Mouse (Mus musculus): ENCODE data around the gene Rnf215. TPM values are rescaled to one million over a fixed set of nuclear protein-coding genes. Genes with fewer than 3 reads are reported as not detected.

Rnf215 gene
- polyA plus RNA-seq (2014; fragmentation: Illumina TruSeq; extraction: RNeasy Lipid Tissue Mini Kit (QIAGEN cat#74804); ENCODE audit: insufficient read depth, low read depth, low replicate concordance) = 33.5 TPM

DNA sequence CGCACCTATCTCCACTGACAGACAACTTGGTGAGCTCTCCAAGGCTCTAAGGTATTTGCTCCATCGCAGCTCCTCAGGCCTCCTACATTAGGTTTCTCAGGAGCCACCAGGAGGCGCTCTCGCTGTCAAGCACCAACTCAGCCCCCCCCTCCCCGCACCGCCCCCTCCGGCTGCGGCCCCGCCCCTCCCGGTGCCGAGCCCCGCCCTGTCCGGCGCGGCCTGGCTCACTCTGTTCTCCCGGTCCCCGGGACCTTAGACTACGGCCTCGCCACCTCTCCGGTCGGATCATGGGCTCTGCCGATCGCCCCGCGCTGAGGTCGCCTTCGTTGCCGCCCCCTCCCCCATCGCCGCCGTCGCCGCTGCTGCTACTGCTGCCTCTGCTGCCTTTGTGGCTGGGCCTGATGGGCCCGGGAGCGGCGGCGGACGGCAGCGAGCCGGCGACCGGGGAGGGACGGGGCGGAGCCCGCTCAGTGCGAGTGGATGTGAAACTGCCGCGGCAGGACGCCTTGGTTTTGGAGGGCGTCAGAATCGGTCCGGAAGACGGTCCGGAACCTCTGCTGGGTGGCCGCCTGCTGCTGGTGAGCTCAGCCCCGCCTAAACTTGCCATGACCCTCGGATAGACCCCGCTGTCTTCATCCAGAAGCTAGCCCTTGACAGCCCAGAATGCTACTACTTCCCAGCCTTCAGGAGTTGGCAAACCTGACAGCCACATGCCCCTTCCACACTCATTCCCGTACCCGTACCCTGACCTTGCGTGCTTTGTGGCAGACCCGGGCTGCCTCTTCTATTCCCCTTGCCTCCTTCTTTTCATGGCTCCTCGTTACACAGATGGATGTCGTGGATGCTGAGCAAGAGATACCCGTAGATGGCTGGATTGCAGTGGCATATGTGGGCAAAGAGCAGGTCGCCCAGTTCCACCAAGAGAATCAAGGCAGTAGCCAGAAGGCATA lies at the start of gene Rnf215:
TSS of gene Rnf215 (plus strand) at position 217 of the 950 bp plus-strand sequence.

DNA sequence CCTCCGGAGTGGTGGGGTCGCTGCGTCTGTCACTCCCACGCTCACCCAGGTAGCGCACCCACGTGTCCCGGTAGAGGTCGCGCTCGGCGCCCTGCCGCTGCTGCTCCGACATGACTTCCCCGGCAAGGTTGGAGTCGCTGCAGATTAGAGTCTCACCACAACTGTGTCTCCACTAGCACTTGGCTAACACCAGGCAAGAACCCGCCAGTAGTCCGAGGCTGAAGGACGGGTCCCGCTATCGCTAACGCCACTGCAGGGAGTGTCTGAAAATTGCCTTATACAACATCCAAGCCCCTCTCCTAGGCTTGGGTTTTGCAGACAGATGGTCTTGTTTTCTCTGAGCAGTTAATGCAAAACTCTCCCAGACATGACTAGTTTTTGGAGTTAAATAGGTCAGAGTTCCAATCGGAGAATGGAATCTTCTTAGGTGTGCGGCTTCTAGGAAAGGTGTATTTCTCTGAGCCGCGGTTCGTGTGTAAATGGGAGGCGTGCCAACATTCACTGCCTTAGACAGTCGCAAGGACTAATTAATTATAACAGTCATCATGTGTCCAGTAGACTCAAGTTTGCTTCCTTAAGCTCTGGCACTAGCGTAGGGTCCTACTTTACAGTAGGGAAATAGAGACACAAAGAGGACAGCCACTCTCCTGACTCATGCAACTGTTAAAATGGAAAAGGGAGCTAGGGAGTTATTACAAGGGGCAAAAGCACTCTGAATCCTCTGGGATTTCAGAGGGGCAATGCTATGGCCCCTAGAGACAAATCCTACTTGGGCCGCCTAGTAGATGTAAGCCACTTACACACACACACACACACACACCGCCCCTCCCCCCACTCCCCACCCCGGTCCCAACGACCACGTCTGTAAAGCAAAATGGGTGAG lies 39.6 kb upstream of the Rnf215 start, which contains the start of gene Mtfp1:
TSS of gene Mtfp1 (minus strand) at position 275 of the 883 bp plus-strand sequence.

DNA sequence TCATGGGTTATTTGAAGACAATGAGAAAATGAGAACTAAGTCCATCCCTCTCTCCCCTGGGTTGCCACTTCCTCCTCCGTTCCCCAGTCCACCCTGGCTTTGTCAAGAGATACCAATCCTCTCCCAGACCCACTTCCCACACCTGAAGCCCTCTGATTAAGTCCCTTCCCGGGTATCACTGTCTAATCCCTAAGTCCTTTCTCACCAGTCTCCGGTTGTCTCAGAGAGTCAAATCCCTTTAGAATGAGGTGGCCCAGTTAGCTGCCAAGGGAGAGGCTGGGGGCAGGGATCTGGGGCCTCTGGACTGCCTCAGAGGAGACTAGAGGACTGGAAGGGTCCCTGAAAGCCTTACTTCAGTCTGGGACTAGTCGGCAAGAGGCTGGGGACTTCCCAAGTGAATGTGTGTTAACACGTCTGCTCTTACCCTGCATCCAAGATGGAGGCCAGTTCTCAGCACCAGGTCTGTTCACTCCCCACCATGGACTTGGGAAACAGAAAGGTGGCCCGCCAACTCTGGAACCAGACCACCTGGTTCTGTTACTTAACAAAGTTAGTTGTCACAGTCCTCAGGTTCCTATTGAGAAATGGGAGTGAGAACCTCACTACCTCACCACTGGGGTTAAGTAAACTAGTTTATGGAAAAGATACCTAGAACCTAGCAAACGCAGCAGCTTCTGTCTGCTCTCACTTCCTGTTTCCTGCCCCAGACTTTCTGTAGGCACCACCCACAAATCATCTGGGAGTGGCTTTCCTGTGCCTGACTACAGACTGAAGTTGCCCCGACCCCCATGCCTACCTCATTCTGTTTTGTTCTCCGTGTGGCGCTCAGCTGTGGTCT lies 12.0 kb upstream of the Rnf215 start, which contains the start of gene Sec14l2:
TSS of gene Sec14l2 (minus strand) at position 674 of the 838 bp plus-strand sequence.

DNA sequence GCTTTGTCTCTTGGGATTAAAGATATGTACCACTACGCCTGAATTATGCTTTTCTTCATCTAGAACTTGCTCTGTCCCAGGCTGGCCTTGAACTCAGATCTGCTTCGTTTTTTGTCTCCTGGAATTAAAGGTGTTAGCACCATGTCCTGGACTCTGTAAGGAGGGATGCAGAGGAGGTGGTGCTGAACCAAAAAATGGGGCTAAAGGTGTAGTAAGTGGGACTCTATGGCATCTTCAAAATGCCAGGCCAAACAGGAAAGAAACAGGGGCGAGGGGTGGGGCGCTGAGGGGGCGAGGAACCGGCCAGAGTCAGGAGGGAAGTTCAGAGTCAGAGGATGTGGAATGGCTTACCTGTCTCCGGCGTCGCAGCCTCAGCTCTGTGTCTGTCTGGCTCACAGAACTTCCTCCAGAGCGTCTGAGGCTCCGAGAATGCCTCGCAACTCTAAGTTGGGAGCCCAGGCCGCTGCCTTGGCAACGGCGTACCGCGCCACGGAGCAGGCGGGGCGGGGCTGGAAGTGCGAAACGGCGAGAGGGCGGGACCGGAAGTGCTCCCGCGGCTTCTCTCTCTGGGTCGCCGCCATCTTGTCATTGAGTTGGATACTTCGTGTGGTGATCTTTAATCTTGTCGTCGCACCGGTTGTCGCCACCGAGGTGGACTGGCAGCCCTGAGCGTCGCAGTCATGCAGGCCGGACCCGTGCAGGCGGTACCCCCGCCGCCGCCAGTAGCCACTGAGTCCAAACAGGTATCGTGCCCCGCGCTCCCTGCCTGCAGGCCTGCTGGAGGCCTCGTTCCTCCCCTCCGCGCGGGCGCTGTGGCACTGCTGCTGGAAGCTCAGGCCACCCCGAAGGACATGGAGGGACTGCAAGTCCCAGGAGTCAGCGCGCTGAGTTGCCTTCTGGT lies 25.1 kb downstream of the Rnf215 start, which contains the start of the genes Ccdc157 and Sf3a1:
TSS of gene Ccdc157 (minus strand) at position 486 of the 901 bp plus-strand sequence.
TSS of gene Sf3a1 (plus strand) at position 543 of the 901 bp plus-strand sequence.

DNA sequence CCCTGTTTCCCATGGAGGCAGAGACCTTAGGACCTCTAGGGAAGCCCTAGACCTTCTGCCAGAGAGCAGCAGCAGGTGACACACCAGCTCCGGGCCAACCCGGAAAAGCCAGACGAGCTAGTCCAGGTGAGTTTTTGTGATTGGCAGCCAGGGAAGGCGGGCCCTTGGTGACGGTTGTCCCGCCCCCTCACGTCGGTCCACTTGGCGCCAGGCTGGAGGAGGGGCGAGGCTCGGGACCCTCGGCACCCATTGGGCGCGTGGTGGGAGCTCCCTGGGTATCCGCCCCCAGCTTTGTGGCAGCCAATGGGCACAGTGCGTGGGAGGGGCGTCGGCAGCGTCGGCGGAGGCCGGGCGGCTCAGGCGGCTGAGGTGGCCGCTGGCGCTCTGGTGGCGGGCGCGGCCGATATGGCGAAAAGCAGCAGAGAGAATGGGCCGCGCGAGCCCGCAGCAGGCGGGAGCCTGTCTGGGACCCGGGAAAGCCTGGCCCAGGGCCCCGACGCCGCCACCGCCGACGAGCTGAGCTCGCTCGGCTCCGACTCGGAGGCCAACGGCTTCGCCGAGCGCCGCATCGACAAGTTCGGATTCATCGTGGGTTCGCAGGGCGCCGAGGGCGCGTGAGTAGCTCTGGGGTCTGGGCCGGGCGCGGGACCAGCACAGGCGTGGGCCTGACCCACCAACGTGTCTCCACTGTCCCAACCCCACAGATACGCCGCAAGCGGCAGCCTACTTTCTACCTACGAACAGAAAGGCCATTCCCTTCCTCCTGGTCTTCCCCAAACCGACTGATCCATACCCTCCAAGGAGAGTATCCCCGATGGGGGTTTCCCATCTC lies 51.7 kb downstream of the Rnf215 start, which contains the start of gene Tbc1d10a:
TSS of gene Tbc1d10a (plus strand) at position 304 of the 832 bp plus-strand sequence.

Other genes starting within 250 kb of the Rnf215 start
- 0.45 TPM for gene 4921536K21Rik, start 240.1 kb upstream of the Rnf215 start, polyA plus RNA-seq (2014; fragmentation: Illumina TruSeq; extraction: RNeasy Lipid Tissue Mini Kit (QIAGEN cat#74804); ENCODE audit: insufficient read depth, low read depth, low replicate concordance)
- 5.1 TPM for gene Dusp18, start 240.0 kb upstream of the Rnf215 start, polyA plus RNA-seq (2014; fragmentation: Illumina TruSeq; extraction: RNeasy Lipid Tissue Mini Kit (QIAGEN cat#74804); ENCODE audit: insufficient read depth, low read depth, low replicate concordance)
- 12.5 TPM for gene Slc35e4, start 220.5 kb upstream of the Rnf215 start, polyA plus RNA-seq (2014; fragmentation: Illumina TruSeq; extraction: RNeasy Lipid Tissue Mini Kit (QIAGEN cat#74804); ENCODE audit: insufficient read depth, low read depth, low replicate concordance)
- 145 TPM for gene Tcn2, start 203.0 kb upstream of the Rnf215 start, polyA plus RNA-seq (2014; fragmentation: Illumina TruSeq; extraction: RNeasy Lipid Tissue Mini Kit (QIAGEN cat#74804); ENCODE audit: insufficient read depth, low read depth, low replicate concordance)
- gene Pes1, start 171.2 kb upstream of the Rnf215 start, polyA plus RNA-seq (2014; fragmentation: Illumina TruSeq; extraction: RNeasy Lipid Tissue Mini Kit (QIAGEN cat#74804); ENCODE audit: insufficient read depth, low read depth, low replicate concordance) = 27.9 TPM
- gene 4930556J24Rik, start 158.4 kb upstream of the Rnf215 start, polyA plus RNA-seq (2014; fragmentation: Illumina TruSeq; extraction: RNeasy Lipid Tissue Mini Kit (QIAGEN cat#74804); ENCODE audit: insufficient read depth, low read depth, low replicate concordance) = not detected
- gene Gal3st1, start 151.6 kb upstream of the Rnf215 start, polyA plus RNA-seq (2014; fragmentation: Illumina TruSeq; extraction: RNeasy Lipid Tissue Mini Kit (QIAGEN cat#74804); ENCODE audit: insufficient read depth, low read depth, low replicate concordance) = 6.6 TPM
- gene Sec14l4, start 103.7 kb upstream of the Rnf215 start, polyA plus RNA-seq (2014; fragmentation: Illumina TruSeq; extraction: RNeasy Lipid Tissue Mini Kit (QIAGEN cat#74804); ENCODE audit: insufficient read depth, low read depth, low replicate concordance) = 21.4 TPM
- gene Sec14l3, start 70.4 kb upstream of the Rnf215 start, polyA plus RNA-seq (2014; fragmentation: Illumina TruSeq; extraction: RNeasy Lipid Tissue Mini Kit (QIAGEN cat#74804); ENCODE audit: insufficient read depth, low read depth, low replicate concordance) = 340 TPM
- 9.5 TPM for gene Mtfp1, start 39.8 kb upstream of the Rnf215 start, polyA plus RNA-seq (2014; fragmentation: Illumina TruSeq; extraction: RNeasy Lipid Tissue Mini Kit (QIAGEN cat#74804); ENCODE audit: insufficient read depth, low read depth, low replicate concordance)
- 10.4 TPM for gene Sec14l2, start 11.8 kb upstream of the Rnf215 start, polyA plus RNA-seq (2014; fragmentation: Illumina TruSeq; extraction: RNeasy Lipid Tissue Mini Kit (QIAGEN cat#74804); ENCODE audit: insufficient read depth, low read depth, low replicate concordance)
- gene Ccdc157, start 25.1 kb downstream of the Rnf215 start, polyA plus RNA-seq (2014; fragmentation: Illumina TruSeq; extraction: RNeasy Lipid Tissue Mini Kit (QIAGEN cat#74804); ENCODE audit: insufficient read depth, low read depth, low replicate concordance) = 9.7 TPM
- 12.0 TPM for gene Sf3a1, start 25.1 kb downstream of the Rnf215 start, polyA plus RNA-seq (2014; fragmentation: Illumina TruSeq; extraction: RNeasy Lipid Tissue Mini Kit (QIAGEN cat#74804); ENCODE audit: insufficient read depth, low read depth, low replicate concordance)
- 31.0 TPM for gene Tbc1d10a, start 51.6 kb downstream of the Rnf215 start, polyA plus RNA-seq (2014; fragmentation: Illumina TruSeq; extraction: RNeasy Lipid Tissue Mini Kit (QIAGEN cat#74804); ENCODE audit: insufficient read depth, low read depth, low replicate concordance)
- gene Castor1, start 83.0 kb downstream of the Rnf215 start, polyA plus RNA-seq (2014; fragmentation: Illumina TruSeq; extraction: RNeasy Lipid Tissue Mini Kit (QIAGEN cat#74804); ENCODE audit: insufficient read depth, low read depth, low replicate concordance) = 9.7 TPM
- gene Osm, start 101.2 kb downstream of the Rnf215 start, polyA plus RNA-seq (2014; fragmentation: Illumina TruSeq; extraction: RNeasy Lipid Tissue Mini Kit (QIAGEN cat#74804); ENCODE audit: insufficient read depth, low read depth, low replicate concordance) = 1.0 TPM
- 1.4 TPM for gene Lif, start 122.4 kb downstream of the Rnf215 start, polyA plus RNA-seq (2014; fragmentation: Illumina TruSeq; extraction: RNeasy Lipid Tissue Mini Kit (QIAGEN cat#74804); ENCODE audit: insufficient read depth, low read depth, low replicate concordance)